Mouse (Mus musculus) embryonic facial prominence, embryonic 11.5 days (tissue): ENCODE measurements around the gene Rbfox1. TPM values are rescaled to one million over a fixed set of nuclear protein-coding genes. Genes with fewer than 3 reads are reported as not detected.

ENCODE experiments used
- ATAC-seq: fragments of 200-750 bp; cut with Nextera tagmentation; replicated peaks from 2 replicates; pipeline ENCODE4 v1.8.0; 2017; ENCODE audit warnings: low read depth; ENCODE audit not compliant: insufficient number of reproducible peaks, low FRiP score, low TSS enrichment
- DNase-seq: peaks from one replicate; pipeline ENCODE4 v3.0.0-alpha.2; 2015; ENCODE audit warnings: low spot score
- H3K27ac ChIP-seq: fragments of 300-500 bp; sonication (generic); replicated peaks from 2 replicates; pipeline ENCODE4 v1.5.1; 2014; ENCODE audit warnings: mild to moderate bottlenecking, low read depth, low read length, control low read depth
- H3K27me3 ChIP-seq: fragments of 300-500 bp; sonication (generic); 2 replicates; pipeline ENCODE4 v1.6.1; 2014; ENCODE audit warnings: mild to moderate bottlenecking, low read length, moderate library complexity, mixed read lengths; ENCODE audit not compliant: control insufficient read depth, insufficient read depth
- H3K36me3 ChIP-seq: fragments of 300-500 bp; sonication (generic); replicated peaks from 2 replicates; pipeline ENCODE4 v1.6.1; 2014; ENCODE audit warnings: low read depth, mild to moderate bottlenecking, low read length, moderate library complexity, mixed read lengths; ENCODE audit not compliant: control insufficient read depth, insufficient read depth
- H3K4me1 ChIP-seq: fragments of 300-500 bp; sonication (generic); 2 replicates; pipeline ENCODE4 v1.6.1; 2014; ENCODE audit warnings: low read length, mixed read lengths; ENCODE audit not compliant: control insufficient read depth, insufficient read depth
- H3K4me2 ChIP-seq: fragments of 300-500 bp; sonication (generic); 2 replicates; pipeline ENCODE4 v1.6.1; 2014; ENCODE audit warnings: low read depth, mild to moderate bottlenecking, control low read depth, low read length, moderate library complexity
- H3K4me3 ChIP-seq: fragments of 300-500 bp; sonication (generic); 2 replicates; pipeline ENCODE4 v1.5.1; 2014; ENCODE audit warnings: low read depth, low read length, control low read depth
- H3K9ac ChIP-seq: fragments of 300-500 bp; sonication (generic); replicated peaks from 2 replicates; pipeline ENCODE4 v1.6.1; 2014; ENCODE audit warnings: mild to moderate bottlenecking, control low read depth, low read length
- H3K9me3 ChIP-seq: fragments of 300-500 bp; sonication (generic); replicated peaks from 2 replicates; pipeline ENCODE4 v1.6.1; 2016; ENCODE audit warnings: mild to moderate bottlenecking, low read length, inconsistent platforms, mixed read lengths; ENCODE audit not compliant: control insufficient read depth
- WGBS: fragments of 180-500 bp; shearing (Covaris S2); extraction: QIAGEN DNeasy Blood & Tissue Kit; methylation state at CpG from one replicate; pipeline ENCODE4 v1.1.7; 2014; 5-methylcytosine and 5-hydroxymethylcytosine counted together
- polyA plus RNA-seq: library from polyadenylated mRNA; unstranded; fragments of >200 nt; fragmentation: Nextera tagmentation; extraction: Ambion mirVana; gene quantifications from 2 replicates; pipeline ENCODE4 v1.2.1, GENCODE M21; 2014

Rbfox1 gene
- polyA plus RNA-seq, 1 experiment from 2014 or later: 4.2 TPM

DNA sequence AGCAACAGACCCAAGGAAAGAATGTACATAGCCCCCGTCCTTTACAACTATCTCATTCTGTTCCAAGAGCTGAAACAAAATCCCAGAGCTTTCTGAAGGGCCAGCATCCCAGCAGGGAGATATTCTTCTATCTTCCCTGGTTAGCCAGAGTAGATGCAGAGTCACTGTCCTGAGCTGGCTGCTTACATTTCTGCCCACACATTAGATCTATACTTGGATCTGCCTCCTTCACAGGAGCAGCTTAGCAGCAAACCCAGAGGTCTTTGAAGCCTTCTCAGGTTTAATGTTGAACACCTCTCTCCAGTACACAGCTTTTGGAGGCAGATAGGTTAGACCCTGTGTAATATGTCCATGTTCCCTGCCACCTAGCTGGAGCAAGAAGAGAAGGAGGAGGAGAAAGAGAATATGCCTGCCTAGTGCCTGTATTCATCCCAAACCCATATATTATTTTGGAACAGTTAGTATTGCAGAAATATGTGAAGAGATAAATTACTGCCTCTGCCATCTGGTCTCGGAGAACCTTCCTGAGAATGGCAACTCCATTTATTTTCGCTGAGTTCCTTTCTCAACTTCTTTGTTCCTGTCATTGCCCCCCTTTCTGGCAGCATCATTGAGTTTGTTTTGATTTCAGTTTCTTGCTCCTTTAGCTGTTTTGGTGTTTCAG lies 640.5 kb downstream of the Rbfox1 start:
- DNase-seq: no peak
- no peak overlapping the region for H3K4me2 ChIP-seq
- ATAC-seq: no peak
- no peaks in the 10 kb centered on the region for H3K27me3 ChIP-seq
- H3K4me3 ChIP-seq: no peak overlapping the region
- no peaks in the 10 kb centered on the region for H3K9me3 ChIP-seq
- no peaks in the 10 kb centered on the region for H3K36me3 ChIP-seq
- H3K4me1 ChIP-seq: no peaks in the 10 kb centered on the region
- WGBS: 79% methylated on average over 3 of the region's 3 CpGs
- no peak overlapping the region for H3K27ac ChIP-seq
- no peak overlapping the region for H3K9ac ChIP-seq

DNA sequence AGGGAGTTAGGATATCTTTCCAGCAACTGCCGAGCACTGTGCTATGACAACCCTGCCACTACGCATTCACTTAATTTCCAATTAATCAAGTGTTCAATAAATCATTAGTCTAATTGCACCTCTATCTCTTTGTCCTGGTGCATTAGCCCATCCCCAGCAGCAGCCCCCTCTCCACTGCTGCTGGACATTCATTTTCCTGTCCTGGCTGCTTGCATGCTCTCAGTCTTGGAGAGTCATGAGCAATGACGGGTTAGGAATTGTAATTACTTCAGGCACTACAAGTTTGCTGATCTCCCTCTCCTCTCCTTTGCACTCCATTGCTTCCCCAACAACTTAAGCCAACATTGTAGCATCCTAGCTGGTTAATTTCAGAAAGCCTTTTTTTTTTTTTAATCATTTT lies 646.3 kb downstream of the Rbfox1 start:
- H3K27ac ChIP-seq: no peak overlapping the region

DNA sequence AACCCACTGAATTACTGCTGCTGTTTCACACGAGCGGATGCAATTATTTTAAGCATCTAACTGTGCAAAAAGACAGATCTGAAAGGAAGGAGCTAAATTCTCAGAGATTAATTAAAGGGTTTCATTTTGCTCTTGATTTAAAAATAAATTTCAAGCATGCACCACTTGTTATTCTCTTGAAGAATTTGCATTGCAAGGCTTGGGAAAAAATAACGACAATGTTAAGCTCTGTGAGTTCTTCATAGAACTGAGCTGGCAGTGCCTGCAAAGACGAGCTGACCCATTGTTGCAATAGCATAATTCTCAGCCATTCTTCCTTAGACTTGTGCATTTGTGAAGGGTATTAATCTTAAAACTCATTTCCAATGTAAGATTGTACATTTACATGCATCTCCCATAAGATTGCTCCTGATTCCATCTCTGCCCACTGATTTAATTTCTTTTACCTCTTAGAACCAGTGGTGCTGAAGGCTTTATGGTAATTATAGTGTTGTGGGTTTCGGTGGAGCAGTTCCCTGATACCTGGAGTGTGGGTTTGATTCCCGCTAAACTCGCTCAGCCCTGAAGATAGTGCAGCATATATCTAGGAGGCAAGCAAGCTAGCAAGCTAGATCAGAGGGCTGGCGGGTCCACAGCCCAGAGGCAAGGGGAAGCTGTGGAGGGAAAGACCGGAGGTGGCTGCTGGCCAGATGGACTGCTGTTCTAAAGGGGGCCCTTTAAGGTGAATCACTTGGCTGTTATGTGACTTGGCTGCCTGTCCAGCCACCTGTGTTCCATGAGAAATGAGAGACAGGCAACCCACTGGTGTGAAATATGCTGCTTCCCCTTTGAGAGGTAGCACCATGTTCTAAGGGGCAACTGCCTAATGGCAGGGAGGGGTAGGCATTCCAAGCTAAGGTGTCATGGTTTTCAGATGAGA lies 647.2 kb downstream of the Rbfox1 start:
- Histone ChIP-seq H3K9me3 (no peaks in the 10 kb centered on the region), H3K36me3 (no peaks in the 10 kb centered on the region), H3K9ac (no peak overlapping the region), H3K4me2 (no peak overlapping the region), H3K4me1 (no peaks in the 10 kb centered on the region), H3K4me3 (no peak overlapping the region), H3K27me3 (no peaks in the 10 kb centered on the region), H3K27ac (no peak overlapping the region)
- 81% methylated on average over 9 of the region's 9 CpGs for WGBS
- no peak for ATAC-seq
- no peak for DNase-seq

More for the DNA sequence above, 646.3 kb downstream of the Rbfox1 start:
- Histone ChIP-seq H3K9me3 (no peaks in the 10 kb centered on the region), H3K9ac (no peak overlapping the region), H3K4me1 (no peaks in the 10 kb centered on the region), H3K36me3 (no peaks in the 10 kb centered on the region), H3K4me3 (no peak overlapping the region), H3K4me2 (no peak overlapping the region), H3K27me3 (no peaks in the 10 kb centered on the region)
- ATAC-seq: no peak
- WGBS: 72% methylated on average over 3 of the region's 3 CpGs
- DNase-seq: no peak

DNA sequence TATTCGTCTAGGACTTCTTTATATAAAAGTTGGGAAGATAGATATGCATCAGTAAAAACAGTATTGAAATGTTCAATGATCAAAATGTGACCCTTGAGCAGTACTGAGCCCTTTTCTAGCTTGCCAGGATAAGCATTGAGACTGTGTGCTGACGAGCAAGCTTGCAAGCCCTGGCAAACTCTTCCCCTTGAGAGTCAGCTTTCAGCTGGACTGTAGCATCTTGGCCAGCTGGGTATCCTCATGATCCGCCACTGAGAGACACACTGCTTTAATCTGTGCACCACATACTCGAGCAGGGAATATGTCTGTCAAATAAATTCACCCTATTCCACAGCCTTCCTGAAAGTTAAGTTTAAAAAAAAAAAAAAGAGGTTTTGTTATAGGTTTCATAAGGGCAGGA lies 670.6 kb downstream of the Rbfox1 start:
- Histone ChIP-seq H3K36me3 (no peaks in the 10 kb centered on the region), H3K4me1 (no peaks in the 10 kb centered on the region), H3K4me2 (no peak overlapping the region), H3K27me3 (no peaks in the 10 kb centered on the region), H3K9ac (no peak overlapping the region), H3K27ac (no peak overlapping the region), H3K9me3 (no peaks in the 10 kb centered on the region), H3K4me3 (no peak overlapping the region)
- DNase-seq (no peak), ATAC-seq (no peak)
- WGBS: 65% methylated on average over 4 of the region's 4 CpGs

DNA sequence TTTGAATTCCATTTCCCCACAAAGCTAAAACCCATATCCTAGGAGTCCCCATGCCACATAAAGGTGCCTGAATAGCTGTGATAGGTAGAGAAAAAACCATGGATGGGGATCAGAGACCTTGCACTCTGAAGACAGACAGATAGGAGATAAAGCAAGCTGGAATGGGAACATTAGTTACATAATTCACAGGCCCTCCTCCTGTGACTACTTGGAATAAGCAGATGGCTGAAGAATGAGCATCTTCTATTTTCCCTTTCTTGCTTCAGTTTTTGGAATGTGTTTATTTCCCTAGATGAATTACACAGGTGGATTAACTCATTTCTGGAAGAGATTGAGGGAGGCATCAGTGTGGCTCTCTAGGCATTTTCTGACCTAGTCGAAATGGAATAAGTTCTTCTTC lies 672.6 kb downstream of the Rbfox1 start:
- WGBS: 83% methylated on average over 1 of the region's 1 CpGs
- no peak overlapping the region for H3K4me2 ChIP-seq
- H3K27me3 ChIP-seq: no peaks in the 10 kb centered on the region
- H3K27ac ChIP-seq: no peak overlapping the region
- no peaks in the 10 kb centered on the region for H3K4me1 ChIP-seq
- DNase-seq (no peak), ATAC-seq (no peak)
- no peak overlapping the region for H3K4me3 ChIP-seq
- H3K9me3 ChIP-seq: no peaks in the 10 kb centered on the region
- no peak overlapping the region for H3K9ac ChIP-seq
- no peaks in the 10 kb centered on the region for H3K36me3 ChIP-seq

DNA sequence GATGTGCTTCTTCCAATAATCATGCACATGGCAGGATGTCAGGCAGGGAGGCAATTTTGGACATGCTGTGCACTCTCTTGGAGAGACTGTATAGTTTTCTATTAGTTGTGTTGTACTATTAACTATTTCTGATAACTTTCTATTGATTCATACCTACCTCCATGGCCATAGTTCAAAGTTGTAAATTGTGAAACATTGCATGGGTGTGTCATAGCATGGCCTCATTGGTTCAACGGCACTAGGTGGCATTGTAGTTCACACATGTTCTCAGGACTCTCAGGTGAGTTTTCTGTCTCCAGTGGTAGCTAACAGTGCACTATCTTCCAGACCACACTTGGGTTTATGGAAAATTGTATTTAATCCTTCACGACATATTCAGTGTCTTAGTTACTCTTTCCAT lies 699.5 kb downstream of the Rbfox1 start:
- no peak overlapping the region for H3K9ac ChIP-seq
- 91% methylated on average over 2 of the region's 2 CpGs for WGBS
- H3K4me1 ChIP-seq: no peaks in the 10 kb centered on the region
- ATAC-seq (no peak), DNase-seq (no peak)
- no peaks in the 10 kb centered on the region for H3K27me3 ChIP-seq
- H3K9me3 ChIP-seq: no peaks in the 10 kb centered on the region
- no peak overlapping the region for H3K4me3 ChIP-seq
- H3K36me3 ChIP-seq: no peaks in the 10 kb centered on the region
- H3K27ac ChIP-seq: no peak overlapping the region
- H3K4me2 ChIP-seq: no peak overlapping the region

DNA sequence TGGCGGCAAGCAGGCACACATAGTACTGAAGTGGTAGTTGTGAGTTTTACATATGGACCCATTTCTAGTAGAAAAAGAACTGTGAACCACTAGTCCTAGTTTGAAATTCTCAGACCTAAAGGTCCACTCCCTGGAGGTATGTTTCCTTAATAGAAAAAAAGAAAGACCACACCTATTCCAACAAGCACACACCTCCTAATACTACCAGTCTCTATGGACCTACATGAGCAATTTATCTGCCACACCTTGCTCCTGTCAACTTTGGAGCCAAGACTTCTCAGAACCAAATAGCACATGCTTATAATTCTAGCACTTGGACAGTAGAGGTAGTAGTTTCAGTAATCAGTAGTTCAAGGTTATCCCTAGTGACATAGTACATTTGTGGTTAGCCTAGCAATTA lies 700.0 kb downstream of the Rbfox1 start:
- H3K9me3 ChIP-seq: no peaks in the 10 kb centered on the region
- no peak overlapping the region for H3K27ac ChIP-seq
- H3K4me1 ChIP-seq: no peaks in the 10 kb centered on the region
- no peak overlapping the region for H3K9ac ChIP-seq
- WGBS: 97% methylated on average over 1 of the region's 1 CpGs
- H3K4me3 ChIP-seq: no peak overlapping the region
- H3K4me2 ChIP-seq: no peak overlapping the region
- no peaks in the 10 kb centered on the region for H3K36me3 ChIP-seq
- no peaks in the 10 kb centered on the region for H3K27me3 ChIP-seq
- ATAC-seq: no peak
- DNase-seq: no peak

DNA sequence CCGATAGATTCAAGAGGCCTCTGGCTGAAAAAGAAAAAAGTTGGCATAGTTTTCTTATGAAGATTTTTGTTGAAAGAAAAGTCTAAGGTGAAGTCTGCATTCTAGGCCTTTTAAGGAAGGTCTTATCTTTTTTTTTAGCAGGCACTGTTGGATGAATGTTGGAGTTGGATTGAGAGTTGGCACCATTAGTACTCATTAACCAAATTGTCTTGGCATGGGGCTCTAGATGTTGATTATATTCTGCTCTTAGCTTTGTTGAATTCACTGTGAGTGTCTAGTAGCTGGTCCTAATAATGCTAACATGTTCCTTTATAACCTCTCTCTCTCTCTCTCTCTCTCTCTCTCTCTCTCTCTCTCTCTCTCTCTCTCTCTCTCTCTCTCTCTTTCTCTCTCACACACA lies 731.4 kb downstream of the Rbfox1 start:
- Histone ChIP-seq H3K9ac (no peak overlapping the region), H3K4me3 (no peak overlapping the region), H3K9me3 (no peaks in the 10 kb centered on the region), H3K27ac (no peak overlapping the region), H3K36me3 (no peaks in the 10 kb centered on the region), H3K4me1 (no peaks in the 10 kb centered on the region), H3K27me3 (no peaks in the 10 kb centered on the region), H3K4me2 (no peak overlapping the region)
- ATAC-seq (no peak), DNase-seq (no peak)
- 82% methylated on average over 1 of the region's 1 CpGs for WGBS
